Mouse (Mus musculus) liver, embryonic 14.5 days (tissue): ENCODE results near the gene Cdx2.

Experiments
- CTCF ChIP-seq: IDR thresholded peaks from 2 replicates; pipeline ENCODE4 v1.5.1; 2016; ENCODE audit warnings: antibody characterized with exemption, low read depth, control low read depth
- EP300 ChIP-seq: IDR thresholded peaks from 2 replicates; pipeline ENCODE4 v1.6.1; 2016; ENCODE audit warnings: antibody characterized with exemption, low read depth

DNA sequence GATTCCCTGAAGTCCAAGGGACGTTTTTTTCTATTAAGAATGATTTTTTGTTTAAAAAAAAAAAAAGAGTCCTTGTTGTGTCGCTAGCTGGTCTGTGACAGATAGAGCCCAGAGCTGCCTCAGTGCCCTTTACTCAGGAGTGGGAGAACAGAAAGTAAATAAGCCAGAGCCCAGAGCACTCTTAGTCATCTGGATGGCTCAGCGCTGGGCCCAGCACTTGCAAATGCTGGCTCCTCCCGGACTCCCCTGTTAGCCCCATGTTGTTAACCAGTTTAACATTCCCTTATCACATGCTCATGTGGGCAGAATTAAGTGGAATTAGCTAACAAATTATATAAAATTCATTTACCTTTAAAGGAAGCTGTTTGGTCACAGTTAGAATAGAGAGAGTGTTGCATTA is 43.1 kb downstream of the Cdx2 start:
- no peak for TF ChIP-seq CTCF
- no peak for TF ChIP-seq EP300
